Mouse (Mus musculus): ENCODE measurements around the gene C130032M10Rik.
"Not testable (repeated sequence)": the region's sequence is repeated elsewhere in the genome, so short reads cannot be mapped to it uniquely, and the experiment has no call there.

C130032M10Rik gene

GRCm38 (mm10) chr9:114518812-114519477 lies 3.4 kb downstream of the C130032M10Rik start:
- DNase-seq, result no peak

GRCm38 (mm10) chr9:114520529-114520928 lies 5.0 kb downstream of the C130032M10Rik start:
- not testable (repeated sequence) for DNase-seq

GRCm38 (mm10) chr9:114522041-114522440 lies 6.5 kb downstream of the C130032M10Rik start:
- no peak for DNase-seq

- no peak for DNase-seq
Measured at GRCm38 (mm10) chr9:114522501-114522900, 7.0 kb downstream of the C130032M10Rik start.

- no peak for DNase-seq
Measured at GRCm38 (mm10) chr9:114525073-114525633, 9.7 kb downstream of the C130032M10Rik start.

GRCm38 (mm10) chr9:114525891-114526290 lies 10.4 kb downstream of the C130032M10Rik start:
- peak in 1 of 2 experiments; percentile 41 for DNase-seq

GRCm38 (mm10) chr9:114526581-114526980 lies 11.1 kb downstream of the C130032M10Rik start:
- no peak for DNase-seq

- peak; percentile 41 to 59 for DNase-seq
Measured at GRCm38 (mm10) chr9:114527085-114527484, 11.6 kb downstream of the C130032M10Rik start.

- DNase-seq, result peak in 1 of 2 experiments; percentile 50
Measured at GRCm38 (mm10) chr9:114527992-114528679, 12.6 kb downstream of the C130032M10Rik start.

- peak; percentile 54 to 72 for DNase-seq
Measured at GRCm38 (mm10) chr9:114528680-114529048, 13.2 kb downstream of the C130032M10Rik start.

- DNase-seq, result no peak
Measured at GRCm38 (mm10) chr9:114531276-114531675, 15.8 kb downstream of the C130032M10Rik start.

GRCm38 (mm10) chr9:114533848-114534247 lies 18.4 kb downstream of the C130032M10Rik start:
- no peak for DNase-seq

GRCm38 (mm10) chr9:114534747-114535517 lies 19.4 kb downstream of the C130032M10Rik start:
- no peak for DNase-seq

- no peak for DNase-seq
Measured at GRCm38 (mm10) chr9:114536628-114537027, 21.1 kb downstream of the C130032M10Rik start.

- peak; percentile 52 to 62 for DNase-seq
Measured at GRCm38 (mm10) chr9:114538996-114539563, 23.6 kb downstream of the C130032M10Rik start.

- DNase-seq, result no peak
Measured at GRCm38 (mm10) chr9:114541279-114541741, 25.8 kb downstream of the C130032M10Rik start.

- DNase-seq, result peak; percentile 69 to 75
Measured at GRCm38 (mm10) chr9:114543882-114544753, 28.6 kb downstream of the C130032M10Rik start.

GRCm38 (mm10) chr9:114544754-114545393 lies 29.4 kb downstream of the C130032M10Rik start:
- peak; percentile 72 to 73 for DNase-seq

GRCm38 (mm10) chr9:114546765-114547164 lies 31.3 kb downstream of the C130032M10Rik start:
- no peak for DNase-seq

GRCm38 (mm10) chr9:114547643-114548077 lies 32.2 kb downstream of the C130032M10Rik start:
- no peak for DNase-seq

GRCm38 (mm10) chr9:114548496-114548895 lies 33.0 kb downstream of the C130032M10Rik start:
- DNase-seq, result no peak

All from cerebellum, postnatal 10 days (tissue).